Mouse (Mus musculus): ENCODE results near the gene Secisbp2l. TPM values are rescaled to one million over a fixed set of nuclear protein-coding genes. Genes with fewer than 3 reads are reported as not detected.

Gene Secisbp2l
- polyA plus RNA-seq, 1 experiment from 2014 or later, result 45.3 TPM

DNA sequence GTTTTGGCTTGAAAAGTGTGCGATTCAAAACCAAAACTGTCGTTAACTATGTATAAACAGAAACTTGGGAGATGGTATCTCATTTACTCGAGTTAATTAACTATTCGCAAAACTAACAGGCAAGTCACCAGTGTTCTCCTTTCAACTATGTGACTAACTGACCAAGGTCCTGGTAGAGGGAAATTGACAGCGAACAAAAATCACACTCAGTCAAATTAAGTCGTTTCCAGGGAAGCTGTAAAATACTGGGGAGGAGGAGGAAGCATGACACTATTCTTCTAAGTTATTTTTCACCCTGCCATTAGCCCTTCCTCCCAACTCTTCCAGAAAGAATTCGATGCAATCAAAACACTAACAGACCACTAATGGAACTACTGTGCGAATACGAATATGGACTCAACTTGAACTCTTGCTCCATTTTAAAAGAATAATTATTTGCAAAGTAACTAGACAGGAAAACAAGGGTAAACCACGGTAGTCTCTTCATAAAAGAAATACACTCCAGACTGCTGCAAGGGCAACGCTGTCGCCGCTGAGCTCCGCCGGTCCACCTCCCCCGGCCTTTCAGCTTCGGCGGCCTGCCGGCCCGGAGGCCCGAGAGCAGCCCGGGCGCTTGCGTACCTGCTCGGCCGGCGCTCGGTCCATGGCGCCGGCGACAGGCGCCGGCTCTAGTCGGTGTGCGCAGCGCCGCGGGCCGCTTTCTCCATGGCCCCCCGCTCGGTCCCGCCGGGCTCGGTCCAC is 522 bp downstream of the Secisbp2l start:
- TF ChIP-seq CTCF (IDR thresholded peaks at IDR 0.05), result no peak
- 0 out of 2 replicates have a peak, but pooled peaks have one; percentile 7 for TF ChIP-seq EP300 (IDR thresholded peaks at IDR 0.05)
- Histone ChIP-seq H3K27me3 (replicated peaks; ENCODE audit: insufficient read depth, low read length) (no peaks in the 10 kb centered on the region), H3K9ac (replicated peaks; ENCODE audit: low read depth) (peak overlapping the region; percentile 88), H3K4me2 (replicated peaks; ENCODE audit: low read depth, low read length) (peak overlapping the region; percentile 64), H3K9me3 (ENCODE audit: low read length) (no peaks in the 10 kb centered on the region), H3K4me1 (ENCODE audit: insufficient read depth, low read depth, low read length) (peaks cover 6% of the 10 kb centered on the region; the same call in 1 of the 2 replicates), H3K4me3 (ENCODE audit: low read depth, low read length) (peak overlapping the region; percentile 99), H3K27ac (ENCODE audit: low read length) (peak overlapping the region; percentile 96), H3K36me3 (ENCODE audit: insufficient read depth, low read length) (no peaks in the 10 kb centered on the region)
- 2% methylated on average over 44 of the region's 44 CpGs for WGBS
- DNase-seq (ENCODE audit: low spot score) (peak; percentile 46), ATAC-seq (peak; percentile 1; the same call in 1 of the 2 replicates)

DNA sequence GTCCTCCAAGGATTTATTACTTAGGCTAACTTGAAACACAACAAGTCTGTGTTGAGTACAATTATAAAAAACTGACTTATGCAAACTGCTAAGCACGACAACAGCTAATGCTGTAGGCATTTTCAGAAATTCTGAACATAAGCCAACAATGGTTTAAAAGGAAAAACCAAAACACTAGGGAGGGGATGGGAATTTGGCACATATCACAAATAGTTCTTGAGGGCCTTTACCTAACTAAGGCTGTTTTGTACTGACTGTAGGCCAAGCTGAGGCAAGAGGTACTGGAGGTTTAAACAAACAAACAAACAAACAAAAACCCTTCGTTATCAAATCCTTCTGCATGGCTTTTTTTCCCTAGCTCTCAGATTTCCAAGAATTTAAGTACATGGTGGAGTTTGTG is 1.7 kb downstream of the Secisbp2l start:
- H3K27me3 ChIP-seq (replicated peaks; ENCODE audit: insufficient read depth, low read length), result no peaks in the 10 kb centered on the region
- H3K27ac ChIP-seq (ENCODE audit: low read length), result peak overlapping the region; percentile 96; the same call in 1 of the 2 replicates
- WGBS, result 14% methylated on average over 2 of the region's 2 CpGs
- H3K4me3 ChIP-seq (ENCODE audit: low read depth, low read length), result peak overlapping the region; percentile 99
- H3K9ac ChIP-seq (replicated peaks; ENCODE audit: low read depth), result peak overlapping the region; percentile 88
- no peak for ATAC-seq
- peak; percentile 53 for DNase-seq (ENCODE audit: low spot score)
- peaks cover 6% of the 10 kb centered on the region; the same call in 1 of the 2 replicates for H3K4me1 ChIP-seq (ENCODE audit: insufficient read depth, low read depth, low read length)
- no peak for TF ChIP-seq CTCF (IDR thresholded peaks at IDR 0.05)
- TF ChIP-seq EP300 (IDR thresholded peaks at IDR 0.05), result no peak
- H3K4me2 ChIP-seq (replicated peaks; ENCODE audit: low read depth, low read length), result peak overlapping the region; percentile 64
- H3K9me3 ChIP-seq (ENCODE audit: low read length), result no peaks in the 10 kb centered on the region
- no peaks in the 10 kb centered on the region for H3K36me3 ChIP-seq (ENCODE audit: insufficient read depth, low read length)

DNA sequence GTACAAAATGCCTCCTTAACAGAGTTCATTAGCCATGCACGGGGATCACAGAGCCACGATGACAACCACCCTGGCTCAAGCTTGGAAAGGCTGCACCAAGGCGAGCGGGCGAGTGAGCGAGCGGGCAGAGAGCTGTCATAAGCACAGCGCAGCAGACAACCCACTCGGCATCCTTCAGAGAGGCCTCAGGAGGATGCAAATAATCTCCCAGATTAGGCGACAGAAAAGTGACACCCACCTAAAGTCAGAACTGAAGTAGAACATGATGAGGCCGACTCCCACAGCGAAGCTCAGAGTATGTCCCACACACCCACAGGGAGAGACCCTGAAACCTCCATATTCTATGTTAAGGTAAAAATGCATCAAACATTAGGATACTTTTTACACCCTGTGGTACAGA is 4.3 kb downstream of the Secisbp2l start:
- no peak overlapping the region for H3K9ac ChIP-seq (replicated peaks; ENCODE audit: low read depth)
- WGBS, result 86% methylated on average over 12 of the region's 12 CpGs
- TF ChIP-seq EP300 (IDR thresholded peaks at IDR 0.05), result no peak
- no peak for TF ChIP-seq CTCF (IDR thresholded peaks at IDR 0.05)
- ATAC-seq (no peak), DNase-seq (ENCODE audit: low spot score) (no peak)
- no peak overlapping the region for H3K27ac ChIP-seq (ENCODE audit: low read length)
- H3K36me3 ChIP-seq (ENCODE audit: insufficient read depth, low read length), result peaks cover 6% of the 10 kb centered on the region
- 0 out of 2 replicates have a peak overlapping the region, but pooled peaks have one; percentile 9 for H3K4me2 ChIP-seq (replicated peaks; ENCODE audit: low read depth, low read length)
- peaks cover 6% of the 10 kb centered on the region; the same call in 1 of the 2 replicates for H3K4me1 ChIP-seq (ENCODE audit: insufficient read depth, low read depth, low read length)
- no peaks in the 10 kb centered on the region for H3K9me3 ChIP-seq (ENCODE audit: low read length)
- H3K27me3 ChIP-seq (replicated peaks; ENCODE audit: insufficient read depth, low read length), result no peaks in the 10 kb centered on the region
- H3K4me3 ChIP-seq (ENCODE audit: low read depth, low read length), result no peak overlapping the region

DNA sequence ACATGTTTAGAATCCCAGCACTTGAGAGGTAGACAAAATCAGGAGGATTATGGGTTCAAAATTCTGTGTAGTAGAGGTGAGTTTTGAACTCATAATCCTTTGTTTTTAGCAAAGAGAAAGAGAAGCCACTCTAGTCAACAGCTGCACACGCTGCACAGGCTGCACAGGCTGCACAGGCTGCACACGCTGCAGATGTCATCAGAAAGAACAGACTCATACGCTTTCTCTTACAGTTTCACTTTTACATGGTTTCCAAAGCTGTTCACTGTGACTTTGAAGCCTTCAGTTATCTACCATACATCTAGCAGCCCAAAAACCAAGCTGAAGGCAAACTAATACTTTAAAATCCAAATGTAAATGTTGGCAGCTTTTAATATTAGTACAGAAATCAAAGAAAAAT is 5.7 kb downstream of the Secisbp2l start:
- H3K27me3 ChIP-seq (replicated peaks; ENCODE audit: insufficient read depth, low read length), result no peaks in the 10 kb centered on the region
- H3K36me3 ChIP-seq (ENCODE audit: insufficient read depth, low read length), result peaks cover 11% of the 10 kb centered on the region
- DNase-seq (ENCODE audit: low spot score), result no peak
- H3K27ac ChIP-seq (ENCODE audit: low read length), result no peak overlapping the region
- H3K4me2 ChIP-seq (replicated peaks; ENCODE audit: low read depth, low read length), result no peak overlapping the region
- no peaks in the 10 kb centered on the region for H3K9me3 ChIP-seq (ENCODE audit: low read length)
- no peak for TF ChIP-seq CTCF (IDR thresholded peaks at IDR 0.05)
- TF ChIP-seq EP300 (IDR thresholded peaks at IDR 0.05), result no peak
- H3K9ac ChIP-seq (replicated peaks; ENCODE audit: low read depth), result no peak overlapping the region
- no peak overlapping the region for H3K4me3 ChIP-seq (ENCODE audit: low read depth, low read length)
- WGBS, result 86% methylated on average over 3 of the region's 3 CpGs
- H3K4me1 ChIP-seq (ENCODE audit: insufficient read depth, low read depth, low read length), result 0 out of 2 replicates have a peak, but pooled peaks cover 6% of the 10 kb centered on the region
- no peak for ATAC-seq

DNA sequence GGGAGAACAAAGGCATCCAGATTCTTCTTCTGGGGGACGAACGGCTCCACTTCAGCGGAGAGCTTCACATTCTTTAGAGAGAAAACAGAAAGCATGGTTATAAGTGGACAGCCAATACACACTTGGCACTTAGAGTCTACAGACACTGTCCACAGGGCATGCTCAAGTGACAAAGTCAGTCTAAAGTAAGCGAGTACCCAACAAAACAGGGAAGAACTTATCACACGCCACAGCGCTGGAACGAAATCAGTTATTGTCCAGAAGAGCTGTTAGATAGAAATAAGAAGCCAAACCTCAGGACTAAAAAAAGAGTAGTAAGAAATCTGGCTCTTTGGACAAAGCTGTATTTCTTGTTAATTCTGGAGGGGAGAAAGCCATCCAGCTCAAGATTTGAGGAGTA is 7.0 kb downstream of the Secisbp2l start:
- H3K9me3 ChIP-seq (ENCODE audit: low read length), result no peaks in the 10 kb centered on the region
- no peak overlapping the region for H3K4me3 ChIP-seq (ENCODE audit: low read depth, low read length)
- DNase-seq (ENCODE audit: low spot score), result no peak
- TF ChIP-seq CTCF (IDR thresholded peaks at IDR 0.05), result no peak
- TF ChIP-seq EP300 (IDR thresholded peaks at IDR 0.05), result no peak
- no peak overlapping the region for H3K4me2 ChIP-seq (replicated peaks; ENCODE audit: low read depth, low read length)
- peaks cover 11% of the 10 kb centered on the region for H3K36me3 ChIP-seq (ENCODE audit: insufficient read depth, low read length)
- 75% methylated on average over 7 of the region's 7 CpGs for WGBS
- H3K27ac ChIP-seq (ENCODE audit: low read length), result no peak overlapping the region
- H3K4me1 ChIP-seq (ENCODE audit: insufficient read depth, low read depth, low read length), result 0 out of 2 replicates have a peak, but pooled peaks cover 3% of the 10 kb centered on the region
- ATAC-seq, result no peak
- no peak overlapping the region for H3K9ac ChIP-seq (replicated peaks; ENCODE audit: low read depth)
- no peaks in the 10 kb centered on the region for H3K27me3 ChIP-seq (replicated peaks; ENCODE audit: insufficient read depth, low read length)

DNA sequence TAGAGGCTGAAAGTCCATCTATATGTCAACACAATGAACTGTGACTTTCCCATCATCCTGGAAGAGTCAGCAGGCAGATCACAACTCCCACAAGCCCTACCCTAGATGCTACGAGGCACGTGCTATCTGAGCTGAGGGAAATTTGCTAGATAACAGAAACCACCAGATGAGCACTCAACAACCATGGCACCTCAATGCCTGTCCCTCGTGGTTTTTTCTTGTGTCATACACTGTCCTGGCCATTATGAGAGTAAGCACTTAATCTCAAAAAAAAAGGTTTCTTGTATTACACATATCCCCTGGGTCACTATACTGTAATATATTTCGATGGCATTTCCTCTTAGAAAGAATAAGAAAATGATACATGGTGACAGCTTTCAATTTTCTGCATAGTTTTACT is 7.8 kb downstream of the Secisbp2l start:
- 80% methylated on average over 4 of the region's 4 CpGs for WGBS
- H3K9me3 ChIP-seq (ENCODE audit: low read length), result no peaks in the 10 kb centered on the region
- no peaks in the 10 kb centered on the region for H3K4me1 ChIP-seq (ENCODE audit: insufficient read depth, low read depth, low read length)
- ATAC-seq (no peak), DNase-seq (ENCODE audit: low spot score) (no peak)
- TF ChIP-seq EP300 (IDR thresholded peaks at IDR 0.05) (no peak), CTCF (IDR thresholded peaks at IDR 0.05) (no peak)
- H3K27ac ChIP-seq (ENCODE audit: low read length), result no peak overlapping the region
- no peak overlapping the region for H3K9ac ChIP-seq (replicated peaks; ENCODE audit: low read depth)
- H3K4me3 ChIP-seq (ENCODE audit: low read depth, low read length), result no peak overlapping the region
- H3K4me2 ChIP-seq (replicated peaks; ENCODE audit: low read depth, low read length), result no peak overlapping the region
- H3K27me3 ChIP-seq (replicated peaks; ENCODE audit: insufficient read depth, low read length), result no peaks in the 10 kb centered on the region
- H3K36me3 ChIP-seq (ENCODE audit: insufficient read depth, low read length), result peaks cover 11% of the 10 kb centered on the region

Measured in lung, postnatal 0 days (tissue).